In the genomic region with DNA sequence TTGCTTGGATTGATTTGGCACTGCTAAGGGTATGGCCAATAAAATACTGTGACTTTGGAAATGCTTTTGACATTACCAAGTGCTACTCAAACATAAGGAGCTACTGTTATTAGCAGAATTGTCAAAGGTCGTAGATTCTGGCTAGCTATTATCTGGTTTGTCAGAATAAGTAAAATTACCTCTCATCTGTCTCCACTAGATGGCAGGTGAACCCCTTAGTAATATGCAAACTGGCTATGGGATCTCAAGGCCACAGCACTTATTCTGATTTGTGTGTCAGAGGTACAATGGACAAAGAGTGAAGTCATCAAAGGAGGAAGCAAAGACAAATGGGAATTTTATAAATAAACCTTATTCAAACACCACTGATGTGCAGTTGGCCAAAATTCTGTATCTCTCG, we compare ENCODE assay signal across 19 mouse cellular contexts. TPM values are rescaled to one million over a fixed set of nuclear protein-coding genes. Genes with fewer than 3 reads are reported as not detected.
DNase-seq lines count a peak whose midpoint lies in the region; ATAC-seq and TF ChIP-seq lines count a peak whose summit lies in the region.
"Had no signal": no experiment of that assay in that cellular context is flagged by ENCODE, and none has a peak within 500 bp of the region (broad histone marks: within the 10 kb centered on the region; RNA-seq: fewer than 3 reads in every experiment).

No protein-coding gene starts in this region.

- H3K4me1 ChIP-seq in intestine, postnatal 0 days (replicated peaks; ENCODE audit: control insufficient read depth, insufficient read depth, low read length), result no peaks in the 10 kb centered on the region
- H3K4me1 ChIP-seq in intestine, embryonic 16.5 days (ENCODE audit: control insufficient read depth, insufficient read depth, low read length), result no peaks in the 10 kb centered on the region
- H3K4me1 ChIP-seq: heart, embryonic 15.5 days; limb, embryonic 13.5 days; midbrain, embryonic 13.5 days had no signal

- peak; percentile 4 to 30 for DNase-seq in cerebellum, postnatal 10 days
- DNase-seq in cerebellum, adult 8-10 months, result no peak
- DNase-seq in 3T3-L1 (ENCODE audit: low read depth, low spot score), result peak; percentile 2
- peak; percentile 54 for DNase-seq in brain, adult 2 months (ENCODE audit: low read depth, low spot score)
- no peak for DNase-seq in adrenal gland, postnatal 10 days
- DNase-seq in layer of hippocampus, postnatal 25 days (ENCODE audit: extremely low spot score in 1 of 2, low spot score in 1 of 2), result no peak
- DNase-seq: adrenal gland, postnatal 36 days; kidney, adult 18-20 months; liver, postnatal 0 days; lung, postnatal 4 days; right cerebral cortex, postnatal 25 days had no signal

- WGBS in intestine, postnatal 0 days, result 58% methylated on average over 2 of the region's 2 CpGs
- 54% methylated on average over 2 of the region's 2 CpGs for WGBS in intestine, embryonic 16.5 days

- H3K27me3 ChIP-seq in intestine, postnatal 0 days (replicated peaks; ENCODE audit: control insufficient read depth, insufficient read depth, low read length), result no peaks in the 10 kb centered on the region
- no peaks in the 10 kb centered on the region for H3K27me3 ChIP-seq in intestine, embryonic 16.5 days (replicated peaks; ENCODE audit: control insufficient read depth, insufficient read depth, low read length)
- H3K27me3 ChIP-seq: heart, embryonic 15.5 days; limb, embryonic 13.5 days; midbrain, embryonic 13.5 days had no signal

- no peak overlapping the region for H3K27ac ChIP-seq in intestine, postnatal 0 days (ENCODE audit: low read depth, low read length)
- no peak overlapping the region for H3K27ac ChIP-seq in intestine, embryonic 16.5 days (ENCODE audit: low read length)
- H3K27ac ChIP-seq: heart, embryonic 15.5 days; limb, embryonic 13.5 days; midbrain, embryonic 13.5 days had no signal

- no peak overlapping the region for H3K9ac ChIP-seq in intestine, postnatal 0 days (ENCODE audit: low read depth, low read length)
- no peak overlapping the region for H3K9ac ChIP-seq in intestine, embryonic 16.5 days (ENCODE audit: low read depth, low read length)
- H3K9ac ChIP-seq: heart, embryonic 15.5 days; limb, embryonic 13.5 days; liver, postnatal 0 days; midbrain, embryonic 13.5 days had no signal

- no peaks in the 10 kb centered on the region for H3K36me3 ChIP-seq in intestine, postnatal 0 days (ENCODE audit: control insufficient read depth, insufficient read depth)
- H3K36me3 ChIP-seq in intestine, embryonic 16.5 days (ENCODE audit: control insufficient read depth, insufficient read depth, low read length), result no peaks in the 10 kb centered on the region
- H3K36me3 ChIP-seq: G1E; heart, embryonic 15.5 days; limb, embryonic 13.5 days; midbrain, embryonic 13.5 days had no signal

- no peak overlapping the region for H3K4me3 ChIP-seq in intestine, postnatal 0 days (ENCODE audit: low read depth, low read length)
- no peak overlapping the region for H3K4me3 ChIP-seq in intestine, embryonic 16.5 days (ENCODE audit: low read length)
- H3K4me3 ChIP-seq: heart, embryonic 15.5 days; limb, embryonic 13.5 days; midbrain, embryonic 13.5 days had no signal

- 0 out of 2 replicates have a peak, but pooled peaks have one; percentile 38 for TF ChIP-seq CTCF in intestine, postnatal 0 days (IDR thresholded peaks at IDR 0.05; ENCODE audit: low read depth)

- no peaks in the 10 kb centered on the region for H3K9me3 ChIP-seq in intestine, postnatal 0 days (ENCODE audit: control insufficient read depth)
- H3K9me3 ChIP-seq in intestine, embryonic 16.5 days (ENCODE audit: control insufficient read depth, low read length), result no peaks in the 10 kb centered on the region
- H3K9me3 ChIP-seq: G1E; heart, embryonic 15.5 days; limb, embryonic 13.5 days; midbrain, embryonic 13.5 days had no signal

- no peak for ATAC-seq in intestine, postnatal 0 days
- ATAC-seq in intestine, embryonic 16.5 days, result no peak
- ATAC-seq: liver, postnatal 0 days; midbrain, embryonic 13.5 days had no signal

- H3K4me2 ChIP-seq in intestine, postnatal 0 days (replicated peaks; ENCODE audit: low read depth), result no peak overlapping the region
- H3K4me2 ChIP-seq in intestine, embryonic 16.5 days (ENCODE audit: low read depth, low read length), result no peak overlapping the region
- H3K4me2 ChIP-seq: heart, embryonic 15.5 days; limb, embryonic 13.5 days; midbrain, embryonic 13.5 days had no signal

RNA-seq across cellular contexts. Expression of a gene that starts 24.1 kb away (rescaled TPM):
- polyA plus RNA-seq in intestine, postnatal 0 days (2015; fragmentation: Nextera tagmentation; extraction: Ambion mirVana), result 0.14 TPM in 1 of 2 replicates, not detected in the other
- not detected in 2 replicates for polyA plus RNA-seq in intestine, embryonic 16.5 days (2015; fragmentation: Nextera tagmentation; extraction: Ambion mirVana)
- not detected for total RNA-seq in adrenal gland, postnatal 10 days (2021)
- total RNA-seq in layer of hippocampus, postnatal 25 days (2021), result not detected
- total RNA-seq: adrenal gland, postnatal 36 days; G1E; granulocyte monocyte progenitor cell, adult 5-6 weeks; layer of hippocampus, adult 18-20 months had no signal
- polyA plus RNA-seq: G1E; heart, embryonic 15.5 days; limb, embryonic 13.5 days; liver, postnatal 0 days; midbrain, embryonic 13.5 days had no signal

Comparison
In these comparisons a context has a peak if more than half of its experiments do, and no peak if none do; other contexts are left out.
1. DNase-seq: peak in cerebellum, postnatal 10 days (2 of 2), 3T3-L1 (single experiment) and brain, adult 2 months (single experiment); none in cerebellum, adult 8-10 months (single experiment), adrenal gland, postnatal 10 days (single experiment) and layer of hippocampus, postnatal 25 days (0 of 2).